Mouse (Mus musculus): ENCODE data around the gene Ftl1.
"Not testable (repeated sequence)": the region's sequence is repeated elsewhere in the genome, so short reads cannot be mapped to it uniquely, and the experiment has no call there.

Ftl1 gene

DNA sequence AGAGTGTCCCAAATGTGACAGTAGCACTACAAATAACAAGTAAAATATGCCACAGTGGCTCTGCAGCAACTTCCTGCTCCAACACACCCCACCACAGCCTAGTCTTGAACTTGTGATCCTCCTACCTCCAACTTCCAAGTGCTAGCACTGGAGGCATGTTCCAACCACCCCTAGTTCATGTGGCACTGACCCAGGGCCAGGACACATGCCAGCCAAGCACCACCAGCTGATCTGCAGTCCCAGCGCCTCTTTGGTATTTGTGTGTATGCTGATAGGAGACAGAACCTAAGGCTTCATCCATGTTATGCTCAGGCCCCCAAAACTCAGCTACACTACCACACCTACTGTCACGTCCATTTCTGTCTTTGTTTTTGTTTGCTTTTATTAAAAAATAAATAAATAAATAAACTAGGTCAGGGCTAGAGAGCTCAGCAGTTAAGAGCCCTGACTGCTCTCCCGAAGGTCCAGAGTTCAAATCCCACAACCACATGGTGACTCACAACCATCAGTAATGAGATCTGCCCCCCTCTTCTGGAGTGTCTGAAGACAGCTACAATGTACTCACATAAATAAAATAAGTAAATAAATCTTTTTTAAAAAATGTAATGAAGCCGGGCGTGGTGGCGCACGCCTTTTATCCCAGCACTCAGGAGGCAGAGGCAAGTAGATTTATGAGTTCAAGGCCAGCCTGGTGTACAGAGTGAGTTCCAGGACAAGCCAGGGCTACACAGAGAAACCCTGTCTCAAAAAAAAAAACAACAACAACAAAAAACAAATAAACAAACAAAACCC, 4.5 kb upstream of the Ftl1 start:
- no peak for DNase-seq (ENCODE audit: low read depth, low spot score)
- peaks cover 1% of the 10 kb centered on the region; the same call in 1 of the 2 replicates for H3K36me3 ChIP-seq (ENCODE audit: control insufficient read depth, insufficient read depth, low read length, poor library complexity, severe bottlenecking)
- no peaks in the 10 kb centered on the region for H3K27me3 ChIP-seq (ENCODE audit: control insufficient read depth, insufficient read depth, low read length, poor library complexity, severe bottlenecking)

DNA sequence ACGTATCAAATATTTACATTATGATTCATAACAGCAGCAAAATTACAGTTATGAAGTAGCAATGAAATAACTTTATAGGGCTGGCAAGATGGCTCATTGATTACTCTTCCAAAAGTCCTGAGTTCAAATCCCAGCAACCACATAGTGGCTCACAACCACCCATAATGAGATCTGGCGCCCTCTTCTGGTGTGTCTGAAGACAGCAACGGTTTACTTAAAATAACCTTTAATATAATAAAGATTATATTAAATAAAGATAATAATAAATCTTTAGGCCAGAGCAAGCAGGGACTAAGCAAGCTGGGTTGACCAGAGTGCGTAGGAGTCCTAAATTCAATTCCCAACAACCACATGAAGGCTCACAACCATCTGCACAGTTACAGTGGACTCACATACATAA, 3.2 kb upstream of the Ftl1 start:
- not testable (repeated sequence) for H3K27me3 ChIP-seq (ENCODE audit: control insufficient read depth, insufficient read depth, low read length, poor library complexity, severe bottlenecking); H3K36me3 ChIP-seq (ENCODE audit: control insufficient read depth, insufficient read depth, low read length, poor library complexity, severe bottlenecking); DNase-seq (ENCODE audit: low read depth, low spot score)

DNA sequence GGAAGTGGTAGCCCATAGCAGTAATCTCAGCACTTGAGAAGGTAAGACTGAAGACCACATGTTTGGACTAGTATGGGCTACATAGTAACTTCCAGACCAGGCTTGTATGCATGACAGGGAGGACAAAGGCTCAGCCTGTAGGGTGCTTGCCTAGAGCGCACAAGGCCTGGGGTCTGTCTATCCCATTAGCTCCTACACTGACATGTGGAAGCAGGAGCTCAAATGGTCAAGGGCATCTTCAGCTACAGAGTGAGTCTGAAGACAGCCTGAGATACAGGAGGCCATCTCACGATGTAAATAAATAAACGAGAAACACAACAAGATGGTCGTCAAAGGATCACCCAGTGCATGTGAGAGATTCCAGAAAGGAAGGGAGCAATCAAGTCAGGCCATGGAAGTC, 2.6 kb upstream of the Ftl1 start:
- Histone ChIP-seq H3K27me3 (ENCODE audit: control insufficient read depth, insufficient read depth, low read length, poor library complexity, severe bottlenecking) (no peaks in the 10 kb centered on the region), H3K36me3 (ENCODE audit: control insufficient read depth, insufficient read depth, low read length, poor library complexity, severe bottlenecking) (peaks cover 9% of the 10 kb centered on the region)
- DNase-seq (ENCODE audit: low read depth, low spot score): no peak

DNA sequence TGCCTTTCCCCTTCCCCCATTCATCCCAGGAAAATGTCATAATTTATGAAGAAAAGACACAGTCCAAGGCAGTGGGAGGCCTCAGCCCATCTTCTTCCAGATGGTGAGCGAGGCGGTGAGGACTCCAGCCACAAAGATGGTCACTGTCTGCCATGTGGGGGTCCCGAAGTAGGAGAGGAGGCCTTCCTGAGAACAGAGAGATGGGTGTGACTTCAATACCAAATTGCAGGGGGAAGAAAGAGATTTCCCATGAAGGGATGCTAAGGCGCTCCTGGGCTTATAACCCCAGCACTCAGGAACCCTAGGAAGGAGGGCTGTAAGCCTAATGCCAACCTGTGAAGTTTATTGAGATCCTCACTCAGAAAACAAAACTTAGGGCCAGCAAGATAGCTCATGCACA, 2.1 kb upstream of the Ftl1 start:
- Histone ChIP-seq H3K36me3 (ENCODE audit: control insufficient read depth, insufficient read depth, low read length, poor library complexity, severe bottlenecking) (peaks cover 11% of the 10 kb centered on the region), H3K27me3 (ENCODE audit: control insufficient read depth, insufficient read depth, low read length, poor library complexity, severe bottlenecking) (no peaks in the 10 kb centered on the region)
- no peak for DNase-seq (ENCODE audit: low read depth, low spot score)

DNA sequence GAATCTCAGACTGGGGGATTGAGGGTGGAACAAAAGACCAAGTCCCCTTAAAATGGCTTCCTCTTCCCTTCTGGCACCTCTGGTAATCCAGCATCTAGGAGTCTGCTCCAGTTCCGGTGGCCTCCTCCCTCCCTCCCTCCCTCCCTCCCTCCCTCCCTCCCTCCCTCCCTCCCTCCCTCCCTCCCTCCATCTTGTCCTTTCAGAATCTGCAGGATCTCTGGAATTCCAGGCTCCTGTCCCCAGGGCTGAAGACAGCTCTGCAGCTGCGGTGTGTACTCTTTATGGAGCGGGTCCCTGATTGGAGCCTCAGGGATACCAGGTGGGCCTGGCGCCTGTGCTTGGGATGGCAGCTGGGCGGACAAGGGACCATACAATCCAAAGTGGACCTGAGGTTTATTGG, 1.6 kb upstream of the Ftl1 start:
- peaks cover 11% of the 10 kb centered on the region for H3K36me3 ChIP-seq (ENCODE audit: control insufficient read depth, insufficient read depth, low read length, poor library complexity, severe bottlenecking)
- no peaks in the 10 kb centered on the region for H3K27me3 ChIP-seq (ENCODE audit: control insufficient read depth, insufficient read depth, low read length, poor library complexity, severe bottlenecking)
- DNase-seq (ENCODE audit: low read depth, low spot score): no peak

DNA sequence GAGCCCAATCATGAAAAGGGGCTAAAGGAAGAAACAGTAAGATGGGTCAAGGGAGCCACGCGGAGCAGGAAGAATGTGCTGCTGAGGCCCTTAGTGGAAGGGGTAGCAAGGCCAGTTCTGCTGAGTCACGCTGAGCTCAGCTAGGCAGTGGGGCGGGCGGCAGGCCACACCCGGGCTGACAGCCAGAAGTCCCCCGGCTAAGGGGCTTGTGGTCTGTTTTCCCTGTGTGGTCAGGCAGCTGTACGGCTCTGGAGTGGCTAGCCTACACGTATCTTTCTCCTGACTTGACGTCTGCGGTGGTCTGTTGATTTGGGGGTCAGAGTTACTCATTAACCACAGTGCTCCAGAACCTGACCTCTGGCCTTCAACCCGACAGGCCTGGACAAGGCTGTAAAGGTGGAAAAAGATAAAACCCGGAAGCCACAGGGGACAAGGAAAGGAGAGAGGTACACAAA, 1.2 kb upstream of the Ftl1 start:
- no peak for DNase-seq (ENCODE audit: low read depth, low spot score)
- Histone ChIP-seq H3K36me3 (ENCODE audit: control insufficient read depth, insufficient read depth, low read length, poor library complexity, severe bottlenecking) (peaks cover 11% of the 10 kb centered on the region), H3K27me3 (ENCODE audit: control insufficient read depth, insufficient read depth, low read length, poor library complexity, severe bottlenecking) (no peaks in the 10 kb centered on the region)

DNA sequence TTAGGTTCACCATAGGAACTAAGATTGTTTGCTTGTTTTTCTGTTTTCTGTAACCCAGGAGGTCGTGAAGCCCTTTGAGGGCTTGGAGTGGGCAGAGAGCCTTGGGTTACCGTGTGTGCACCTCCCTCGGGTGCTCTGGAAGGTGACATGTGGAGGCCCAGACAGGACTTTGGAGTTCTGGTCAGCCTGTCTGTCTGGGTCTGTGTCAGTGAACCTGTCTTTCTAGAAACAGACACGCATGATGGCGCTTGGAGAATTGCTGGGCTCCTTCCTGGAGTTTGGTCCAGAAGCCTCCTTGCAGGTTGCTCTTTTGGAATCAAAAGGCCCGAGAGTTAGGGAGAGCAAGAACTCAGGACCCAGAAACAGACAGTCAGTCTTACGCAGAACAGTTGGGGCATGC, 693 bp upstream of the Ftl1 start:
- DNase-seq (ENCODE audit: low read depth, low spot score): no peak
- no peaks in the 10 kb centered on the region for H3K27me3 ChIP-seq (ENCODE audit: control insufficient read depth, insufficient read depth, low read length, poor library complexity, severe bottlenecking)
- peaks cover 11% of the 10 kb centered on the region for H3K36me3 ChIP-seq (ENCODE audit: control insufficient read depth, insufficient read depth, low read length, poor library complexity, severe bottlenecking)

DNA sequence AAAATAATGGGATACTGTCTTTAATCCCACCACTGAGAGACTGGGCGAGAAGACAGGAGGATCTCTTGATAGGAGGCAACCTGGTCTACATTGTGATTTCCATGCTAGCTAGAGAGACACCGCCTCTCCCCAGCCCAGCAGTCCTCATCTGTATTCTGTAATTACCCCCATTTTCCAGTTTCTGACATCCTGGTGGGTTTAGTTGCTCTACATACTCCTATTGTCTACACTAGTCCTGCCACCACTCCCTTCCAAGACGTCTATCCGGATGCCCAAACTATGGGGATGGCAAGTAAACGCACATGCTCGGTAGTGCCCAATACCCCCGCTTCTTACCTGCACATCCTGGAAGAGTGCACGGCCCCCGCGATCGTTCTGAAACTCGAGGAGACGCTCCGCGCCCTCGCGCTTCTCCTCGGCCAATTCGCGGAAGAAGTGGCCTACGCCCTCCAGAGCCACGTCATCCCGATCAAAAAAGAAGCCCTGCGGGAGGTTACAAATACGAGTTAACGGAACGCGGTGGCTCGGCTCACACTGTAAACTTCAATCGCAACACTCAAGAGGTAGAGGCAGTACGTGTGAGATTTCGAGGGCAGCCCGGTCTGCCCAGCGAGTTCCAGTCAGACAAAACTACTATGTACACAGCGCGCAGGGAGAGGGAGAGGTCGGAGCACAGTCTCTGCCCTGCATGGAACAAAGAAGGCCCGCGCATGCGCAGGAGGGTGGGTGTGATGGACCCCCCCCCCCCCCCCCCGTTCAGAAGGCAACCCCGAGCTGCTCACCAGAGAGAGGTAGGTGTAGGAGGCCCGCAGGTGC, 728 bp downstream of the Ftl1 start:
- Histone ChIP-seq H3K36me3 (ENCODE audit: control insufficient read depth, insufficient read depth, low read length, poor library complexity, severe bottlenecking) (peaks cover 10% of the 10 kb centered on the region), H3K27me3 (ENCODE audit: control insufficient read depth, insufficient read depth, low read length, poor library complexity, severe bottlenecking) (no peaks in the 10 kb centered on the region)
- peak; percentile 81 for DNase-seq (ENCODE audit: low read depth, low spot score)

DNA sequence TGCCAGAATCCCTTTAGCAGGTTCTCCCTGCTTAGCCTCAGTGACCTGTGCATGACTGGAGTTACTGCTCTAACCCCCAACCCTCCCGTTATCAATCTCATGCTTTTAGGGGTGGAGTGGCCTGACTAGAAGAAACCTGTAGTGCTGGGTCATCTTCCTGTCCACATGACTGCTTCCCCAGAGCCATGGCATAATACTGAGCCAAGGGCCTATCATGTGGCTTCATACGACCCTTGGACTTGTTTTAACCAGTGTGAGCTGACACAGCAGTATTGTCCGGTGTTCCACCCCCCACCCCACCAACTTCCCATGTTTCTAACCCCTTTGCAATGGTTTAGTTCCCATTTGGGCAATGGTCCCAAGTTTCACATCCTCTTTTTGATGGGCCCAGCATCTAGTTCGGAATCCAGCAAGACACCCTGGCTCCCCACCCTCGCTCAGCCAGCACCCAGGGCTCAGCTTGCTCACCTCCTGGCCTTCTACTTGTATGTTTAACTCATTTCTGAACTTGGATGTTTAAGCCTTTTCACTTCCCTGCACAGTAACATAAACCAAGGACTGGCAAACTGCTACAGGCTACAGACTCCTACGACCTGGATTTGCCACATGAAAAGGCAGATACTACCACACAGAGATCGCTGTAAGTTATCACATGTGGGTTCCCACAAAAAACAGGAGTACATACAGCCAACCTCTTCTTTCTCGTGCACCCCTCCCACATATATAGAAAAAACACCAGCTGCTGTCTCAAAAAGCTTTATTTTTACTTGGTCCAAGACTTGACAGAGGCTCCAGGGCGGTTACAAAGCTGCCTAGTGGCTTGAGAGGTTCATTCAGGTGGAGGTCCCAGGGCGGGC, 2.3 kb downstream of the Ftl1 start:
- H3K36me3 ChIP-seq (ENCODE audit: control insufficient read depth, insufficient read depth, low read length, poor library complexity, severe bottlenecking): peaks cover 10% of the 10 kb centered on the region
- no peaks in the 10 kb centered on the region for H3K27me3 ChIP-seq (ENCODE audit: control insufficient read depth, insufficient read depth, low read length, poor library complexity, severe bottlenecking)
- peak; percentile 68 for DNase-seq (ENCODE audit: low read depth, low spot score)

DNA sequence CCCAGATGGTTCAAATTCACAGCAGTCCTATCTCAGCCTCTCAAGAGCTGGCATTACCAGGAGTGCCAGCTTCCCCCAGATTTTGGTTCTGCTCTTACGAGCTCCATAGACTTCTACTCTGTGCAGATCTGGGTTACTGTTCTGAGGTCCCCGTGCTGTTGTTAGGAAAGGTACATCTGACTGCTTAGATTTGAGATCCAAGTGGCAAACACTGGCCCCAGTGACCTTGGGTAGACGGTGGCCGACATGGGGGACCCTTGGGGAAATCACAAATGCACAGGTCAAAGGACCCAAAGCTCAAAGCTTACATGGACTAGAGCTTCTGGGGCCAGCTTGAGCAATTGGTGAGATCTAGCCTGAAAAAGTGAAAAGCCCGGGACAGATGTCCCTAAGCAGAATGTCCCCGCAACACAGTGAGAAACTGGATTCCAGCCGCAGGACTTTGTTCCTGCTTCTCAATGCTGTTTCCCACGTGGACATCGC, 2.9 kb downstream of the Ftl1 start:
- Histone ChIP-seq H3K27me3 (ENCODE audit: control insufficient read depth, insufficient read depth, low read length, poor library complexity, severe bottlenecking) (no peaks in the 10 kb centered on the region), H3K36me3 (ENCODE audit: control insufficient read depth, insufficient read depth, low read length, poor library complexity, severe bottlenecking) (peaks cover 10% of the 10 kb centered on the region)
- no peak for DNase-seq (ENCODE audit: low read depth, low spot score)

DNA sequence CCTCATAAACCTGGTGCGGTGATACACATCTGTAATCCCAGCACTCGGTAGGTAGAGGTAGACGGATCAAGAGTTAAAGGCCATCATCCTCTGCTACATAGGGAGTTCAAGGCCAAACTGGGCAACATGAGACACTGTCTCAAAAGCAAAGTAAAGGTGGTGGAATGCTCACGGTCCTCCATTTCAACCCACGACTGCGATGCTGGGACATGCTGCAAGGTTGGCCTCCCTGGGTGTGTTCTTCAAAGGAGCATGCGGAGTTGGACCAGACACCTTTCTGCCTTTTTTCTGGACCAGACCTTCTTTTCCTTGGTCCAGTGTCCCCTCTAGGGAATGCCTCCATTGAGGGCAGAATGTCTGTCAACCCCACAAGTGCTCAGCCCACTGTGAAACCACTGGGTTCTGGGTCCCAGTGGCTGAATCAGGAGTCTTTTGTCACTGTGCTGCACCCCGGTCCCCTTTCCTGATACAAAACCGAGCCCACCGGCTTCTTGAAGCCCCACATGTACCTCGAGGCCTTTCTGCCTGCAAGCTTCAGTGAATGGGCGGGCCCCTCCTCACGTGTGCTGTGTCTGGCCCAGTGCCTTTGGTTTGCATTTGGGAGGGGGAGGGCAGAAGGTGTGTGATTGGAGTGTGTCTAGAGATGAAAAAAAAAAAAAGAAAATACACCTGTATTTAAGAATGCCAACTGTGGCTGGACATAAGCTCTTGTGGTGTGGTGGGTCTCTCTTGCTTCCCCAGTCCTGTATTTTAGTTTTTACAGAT, 3.6 kb downstream of the Ftl1 start:
- Histone ChIP-seq H3K36me3 (ENCODE audit: control insufficient read depth, insufficient read depth, low read length, poor library complexity, severe bottlenecking) (peaks cover 10% of the 10 kb centered on the region), H3K27me3 (ENCODE audit: control insufficient read depth, insufficient read depth, low read length, poor library complexity, severe bottlenecking) (no peaks in the 10 kb centered on the region)
- no peak for DNase-seq (ENCODE audit: low read depth, low spot score)

DNA sequence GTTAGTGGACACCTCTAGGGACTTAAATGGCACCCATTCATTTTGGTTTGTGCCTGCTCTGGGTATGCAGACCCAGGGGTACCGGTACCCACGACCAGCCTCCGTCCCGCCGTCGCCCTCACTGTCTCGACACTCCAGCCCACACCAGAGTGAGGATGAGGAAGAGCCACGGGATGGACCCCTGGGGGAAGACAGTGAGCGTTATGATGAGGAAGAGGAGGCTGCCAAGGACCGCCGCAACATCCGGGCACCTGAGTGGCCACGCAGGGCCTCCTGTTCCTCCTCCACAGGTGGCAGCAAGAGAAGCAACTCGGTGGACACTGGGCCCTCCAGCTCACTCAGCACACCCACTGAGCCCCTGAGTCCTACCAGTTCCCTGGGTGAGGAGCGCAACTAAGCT, 4.7 kb downstream of the Ftl1 start:
- Histone ChIP-seq H3K27me3 (ENCODE audit: control insufficient read depth, insufficient read depth, low read length, poor library complexity, severe bottlenecking) (no peaks in the 10 kb centered on the region), H3K36me3 (ENCODE audit: control insufficient read depth, insufficient read depth, low read length, poor library complexity, severe bottlenecking) (peaks cover 10% of the 10 kb centered on the region)
- no peak for DNase-seq (ENCODE audit: low read depth, low spot score)

DNA sequence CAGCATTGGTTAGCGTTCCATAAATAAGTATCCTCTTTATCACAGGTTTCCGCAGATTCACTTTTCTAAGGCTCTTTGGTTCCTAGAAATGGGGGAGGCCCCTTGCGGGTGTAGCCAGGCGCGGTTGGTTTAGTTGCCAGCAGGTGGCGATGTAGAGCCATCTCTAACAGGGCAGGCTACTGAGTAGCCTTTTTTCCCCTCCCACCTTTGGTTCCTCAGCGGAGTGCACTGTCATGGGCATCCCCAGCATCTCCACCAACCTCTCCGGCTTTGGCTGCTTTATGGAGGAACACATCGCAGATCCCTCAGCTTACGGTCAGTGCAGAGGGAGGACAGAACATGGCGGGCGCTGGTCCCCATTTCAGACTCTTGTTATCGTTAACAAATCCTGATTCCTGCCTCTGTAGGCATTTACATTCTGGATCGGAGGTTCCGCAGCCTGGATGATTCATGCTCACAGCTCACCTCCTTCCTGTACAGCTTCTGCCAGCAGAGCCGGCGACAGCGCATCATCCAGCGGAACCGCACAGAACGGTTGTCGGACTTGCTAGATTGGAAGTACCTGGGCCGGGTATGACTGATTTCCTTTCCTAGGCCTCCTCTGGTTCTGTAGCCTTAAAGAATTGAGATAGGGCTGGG, 8.2 kb downstream of the Ftl1 start:
- H3K27me3 ChIP-seq (ENCODE audit: control insufficient read depth, insufficient read depth, low read length, poor library complexity, severe bottlenecking): no peaks in the 10 kb centered on the region
- DNase-seq (ENCODE audit: low read depth, low spot score): peak; percentile 93
- H3K36me3 ChIP-seq (ENCODE audit: control insufficient read depth, insufficient read depth, low read length, poor library complexity, severe bottlenecking): no peaks in the 10 kb centered on the region

DNA sequence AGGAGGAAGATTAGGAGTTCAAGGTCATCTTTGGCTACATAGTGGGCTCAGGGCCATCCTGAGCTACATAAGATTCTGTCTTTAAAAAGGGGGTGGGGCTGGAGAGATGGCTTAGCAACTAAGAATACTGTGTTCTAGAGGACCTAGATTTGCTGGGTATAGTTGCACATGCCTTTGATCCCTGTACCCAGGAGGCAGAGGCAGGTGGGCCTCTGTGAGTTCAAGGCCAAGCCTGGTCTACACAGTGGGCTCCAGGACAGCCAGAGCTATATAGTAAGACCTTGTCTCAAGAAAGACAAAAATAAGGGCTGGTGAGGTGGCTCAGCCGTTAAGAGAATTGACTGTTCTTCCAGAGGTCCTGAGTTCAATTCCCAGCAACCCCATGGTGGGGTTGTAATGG, 9.7 kb downstream of the Ftl1 start:
- no peak for DNase-seq (ENCODE audit: low read depth, low spot score)
- no peaks in the 10 kb centered on the region for H3K36me3 ChIP-seq (ENCODE audit: control insufficient read depth, insufficient read depth, low read length, poor library complexity, severe bottlenecking)
- no peaks in the 10 kb centered on the region for H3K27me3 ChIP-seq (ENCODE audit: control insufficient read depth, insufficient read depth, low read length, poor library complexity, severe bottlenecking)
